Mouse (Mus musculus): ENCODE results near the gene Eml1. TPM values are rescaled to one million over a fixed set of nuclear protein-coding genes. Genes with fewer than 3 reads are reported as not detected.

Gene Eml1
- total RNA-seq, 2 experiments from 2014 or later, result not detected

GRCm38 (mm10) chr12:108419570-108419969, 48.8 kb downstream of the Eml1 start:
- ATAC-seq (replicated peaks; ENCODE audit: poor library complexity), result no peak

- no peak for ATAC-seq (replicated peaks; ENCODE audit: poor library complexity)
Measured at GRCm38 (mm10) chr12:108421477-108421876, 50.7 kb downstream of the Eml1 start.

- no peak for ATAC-seq (replicated peaks; ENCODE audit: poor library complexity)
Measured at GRCm38 (mm10) chr12:108422495-108422857, 51.7 kb downstream of the Eml1 start.

- ATAC-seq (replicated peaks; ENCODE audit: poor library complexity), result peak; percentile 73
Measured at GRCm38 (mm10) chr12:108422858-108423631, 52.3 kb downstream of the Eml1 start.

- ATAC-seq (replicated peaks; ENCODE audit: poor library complexity), result no peak
Measured at GRCm38 (mm10) chr12:108430964-108431363, 60.2 kb downstream of the Eml1 start.

GRCm38 (mm10) chr12:108431714-108432113, 61.0 kb downstream of the Eml1 start:
- no peak for ATAC-seq (replicated peaks; ENCODE audit: poor library complexity)

- ATAC-seq (replicated peaks; ENCODE audit: poor library complexity), result no peak
Measured at GRCm38 (mm10) chr12:108432578-108432977, 61.8 kb downstream of the Eml1 start.

GRCm38 (mm10) chr12:108433030-108433429, 62.3 kb downstream of the Eml1 start:
- ATAC-seq (replicated peaks; ENCODE audit: poor library complexity), result no peak

- no peak for ATAC-seq (replicated peaks; ENCODE audit: poor library complexity)
Measured at GRCm38 (mm10) chr12:108433498-108433897, 62.7 kb downstream of the Eml1 start.

GRCm38 (mm10) chr12:108435444-108436015, 64.8 kb downstream of the Eml1 start:
- no peak for ATAC-seq (replicated peaks; ENCODE audit: poor library complexity)

- ATAC-seq (replicated peaks; ENCODE audit: poor library complexity), result no peak
Measured at GRCm38 (mm10) chr12:108436029-108436923, 65.5 kb downstream of the Eml1 start.

GRCm38 (mm10) chr12:108437446-108437845, 66.7 kb downstream of the Eml1 start:
- ATAC-seq (replicated peaks; ENCODE audit: poor library complexity), result no peak

GRCm38 (mm10) chr12:108443271-108443670, 72.5 kb downstream of the Eml1 start:
- no peak for ATAC-seq (replicated peaks; ENCODE audit: poor library complexity)

GRCm38 (mm10) chr12:108443708-108444107, 73.0 kb downstream of the Eml1 start:
- no peak for ATAC-seq (replicated peaks; ENCODE audit: poor library complexity)

- no peak for ATAC-seq (replicated peaks; ENCODE audit: poor library complexity)
Measured at GRCm38 (mm10) chr12:108444166-108445115, 73.7 kb downstream of the Eml1 start.

- no peak for ATAC-seq (replicated peaks; ENCODE audit: poor library complexity)
Measured at GRCm38 (mm10) chr12:108446721-108447120, 76.0 kb downstream of the Eml1 start.

GRCm38 (mm10) chr12:108448396-108448795, 77.6 kb downstream of the Eml1 start:
- no peak for ATAC-seq (replicated peaks; ENCODE audit: poor library complexity)

GRCm38 (mm10) chr12:108449935-108450334, 79.2 kb downstream of the Eml1 start:
- ATAC-seq (replicated peaks; ENCODE audit: poor library complexity), result peak; percentile 75

GRCm38 (mm10) chr12:108450546-108450945, 79.8 kb downstream of the Eml1 start:
- no peak for ATAC-seq (replicated peaks; ENCODE audit: poor library complexity)

GRCm38 (mm10) chr12:108452151-108452874, 81.6 kb downstream of the Eml1 start:
- ATAC-seq (replicated peaks; ENCODE audit: poor library complexity), result no peak
